Mouse (Mus musculus) spleen, adult 2 months (tissue): ENCODE data around the gene Cldn20. TPM values are rescaled to one million over a fixed set of nuclear protein-coding genes. Genes with fewer than 3 reads are reported as not detected.

Experiments used
- DNase-seq, 2 experiments: peaks; one replicate each; pipeline versions ENCODE4 v3.0.0 to v3.0.0-alpha.2; 2012 to 2021; ENCODE audit warnings: low spot score in 2 of 2, low read depth in 1 of 2
- H3K27ac ChIP-seq: fragments of 200-500 bp; 2 replicates; pipeline ENCODE4 v1.5.1; 2012; ENCODE audit warnings: low read length, inconsistent platforms; ENCODE audit not compliant: insufficient read depth
- H3K27me3 ChIP-seq: fragments of 200-500 bp; 2 replicates; pipeline ENCODE4 v1.6.1; 2012; ENCODE audit warnings: mild to moderate bottlenecking, moderate library complexity, low read length, inconsistent platforms; ENCODE audit not compliant: control insufficient read depth, insufficient read depth
- H3K36me3 ChIP-seq: fragments of 200-500 bp; 2 replicates; pipeline ENCODE4 v1.6.1; 2012; ENCODE audit warnings: mild to moderate bottlenecking, low read length, inconsistent platforms; ENCODE audit not compliant: control insufficient read depth, insufficient read depth
- H3K4me1 ChIP-seq: fragments of 200-500 bp; 2 replicates; pipeline ENCODE4 v1.6.1; 2011; ENCODE audit warnings: inconsistent platforms; ENCODE audit not compliant: control insufficient read depth, insufficient read depth, insufficient read length
- H3K4me3 ChIP-seq: fragments of 200-500 bp; 2 replicates; pipeline ENCODE4 v1.5.1; 2011; ENCODE audit warnings: mild to moderate bottlenecking, inconsistent platforms; ENCODE audit not compliant: insufficient read depth, insufficient read length; ENCODE audit errors: extremely low read depth
- CTCF ChIP-seq: fragments of 200-500 bp; IDR thresholded peaks from 2 replicates; pipeline ENCODE4 v1.5.1; 2011; ENCODE audit warnings: mild to moderate bottlenecking, inconsistent platforms; ENCODE audit not compliant: insufficient read depth, insufficient read length, insufficient replicate concordance; ENCODE audit errors: extremely low read depth
- POLR2A ChIP-seq: fragments of 200-500 bp; IDR thresholded peaks from 2 replicates; pipeline ENCODE4 v1.6.1; 2011; ENCODE audit warnings: low read depth, low read length, inconsistent platforms
- WGBS: fragments of 180-500 bp; shearing (Covaris S2); methylation state at CpG from one replicate; pipeline ENCODE4 v1.1.7; 2018; 5-methylcytosine and 5-hydroxymethylcytosine counted together
- polyA plus RNA-seq: library from polyadenylated mRNA; depleted of rRNA; stranded (reverse); fragments of >200 nt; gene quantifications from 2 replicates; pipeline ENCODE4 v1.2.3, GENCODE M21; 2012

The Cldn20 gene
- polyA plus RNA-seq, 1 experiment = not detected

- WGBS = 92% methylated on average over 6 of the region's 6 CpGs
- Histone ChIP-seq H3K4me3 (no peak overlapping the region), H3K27ac (no peak overlapping the region), H3K27me3 (no peaks in the 10 kb centered on the region), H3K36me3 (no peaks in the 10 kb centered on the region), H3K4me1 (no peaks in the 10 kb centered on the region)
- TF ChIP-seq CTCF (no peak), POLR2A (no peak)
- DNase-seq = no peak
Observed at GRCm38 (mm10) chr17:3491667-3492066, 40.7 kb upstream of the Cldn20 start.

DNA sequence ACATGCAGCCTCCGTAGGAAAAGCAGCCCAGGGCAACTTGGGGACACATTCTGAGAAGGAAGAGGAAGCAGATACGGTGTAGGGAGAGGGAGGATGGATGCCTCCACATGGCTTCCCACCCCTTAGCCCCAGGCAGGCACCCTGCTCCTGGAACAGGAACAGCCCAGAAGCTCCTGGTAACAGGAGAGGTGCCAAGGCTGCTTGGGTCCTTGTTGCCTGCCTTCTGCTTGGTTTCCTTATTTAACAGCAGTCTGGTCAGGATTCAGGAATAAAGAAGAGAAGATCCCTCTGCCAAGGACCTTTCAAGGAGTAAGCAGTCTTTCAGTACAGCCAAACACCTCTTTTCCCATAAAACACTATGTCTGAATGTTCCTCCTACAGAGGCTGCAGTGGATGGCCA lies 36.8 kb upstream of the Cldn20 start:
- Histone ChIP-seq H3K4me3 (no peak overlapping the region), H3K36me3 (no peaks in the 10 kb centered on the region), H3K27ac (no peak overlapping the region), H3K4me1 (no peaks in the 10 kb centered on the region), H3K27me3 (no peaks in the 10 kb centered on the region)
- no peak for DNase-seq
- TF ChIP-seq CTCF = no peak
- no peak for TF ChIP-seq POLR2A
- WGBS = 85% methylated on average over 2 of the region's 2 CpGs

- Histone ChIP-seq H3K4me3 (no peak overlapping the region), H3K36me3 (no peaks in the 10 kb centered on the region), H3K27me3 (no peaks in the 10 kb centered on the region), H3K4me1 (no peaks in the 10 kb centered on the region), H3K27ac (no peak overlapping the region)
- no peak for DNase-seq
- TF ChIP-seq POLR2A (no peak), CTCF (no peak)
- 97% methylated on average over 3 of the region's 3 CpGs for WGBS
Observed at GRCm38 (mm10) chr17:3496080-3496479, 36.3 kb upstream of the Cldn20 start.

DNA sequence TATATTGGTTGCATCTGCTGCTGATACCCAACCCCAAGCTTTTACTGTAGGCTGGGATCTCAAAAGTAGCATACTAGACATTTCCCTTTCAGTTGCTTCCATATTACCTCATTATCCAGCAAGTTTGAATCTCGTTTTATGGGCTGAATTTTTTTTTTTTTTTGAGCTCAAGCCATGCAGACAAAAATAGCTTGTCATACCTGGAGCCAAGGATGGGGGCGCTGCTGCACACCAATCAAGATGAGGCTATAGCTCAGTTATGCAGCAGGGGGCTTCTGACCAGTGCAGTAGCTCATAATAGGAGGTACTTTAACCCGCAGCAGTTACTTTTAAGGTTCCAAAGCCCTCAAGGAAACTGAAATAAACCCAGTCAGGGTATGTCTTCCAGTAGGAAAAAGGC lies 34.3 kb upstream of the Cldn20 start:
- Histone ChIP-seq H3K27ac (no peak overlapping the region), H3K36me3 (no peaks in the 10 kb centered on the region), H3K27me3 (no peaks in the 10 kb centered on the region), H3K4me1 (no peaks in the 10 kb centered on the region), H3K4me3 (no peak overlapping the region)
- TF ChIP-seq POLR2A (no peak), CTCF (peak; percentile 20; the same call in 1 of the 2 replicates)
- DNase-seq = no peak
- WGBS = 45% methylated on average over 3 of the region's 3 CpGs

GRCm38 (mm10) chr17:3498580-3498979 lies 33.8 kb upstream of the Cldn20 start:
- WGBS = 91% methylated on average over 3 of the region's 3 CpGs
- no peak for DNase-seq
- Histone ChIP-seq H3K4me3 (no peak overlapping the region), H3K27me3 (no peaks in the 10 kb centered on the region), H3K4me1 (no peaks in the 10 kb centered on the region), H3K36me3 (no peaks in the 10 kb centered on the region), H3K27ac (no peak overlapping the region)
- TF ChIP-seq POLR2A (no peak), CTCF (no peak)

- Histone ChIP-seq H3K36me3 (no peaks in the 10 kb centered on the region), H3K4me1 (no peaks in the 10 kb centered on the region), H3K27me3 (no peaks in the 10 kb centered on the region), H3K4me3 (no peak overlapping the region), H3K27ac (no peak overlapping the region)
- 89% methylated on average over 8 of the region's 8 CpGs for WGBS
- TF ChIP-seq CTCF (no peak), POLR2A (no peak)
- DNase-seq = no peak
Observed at GRCm38 (mm10) chr17:3499468-3499867, 32.9 kb upstream of the Cldn20 start.

DNA sequence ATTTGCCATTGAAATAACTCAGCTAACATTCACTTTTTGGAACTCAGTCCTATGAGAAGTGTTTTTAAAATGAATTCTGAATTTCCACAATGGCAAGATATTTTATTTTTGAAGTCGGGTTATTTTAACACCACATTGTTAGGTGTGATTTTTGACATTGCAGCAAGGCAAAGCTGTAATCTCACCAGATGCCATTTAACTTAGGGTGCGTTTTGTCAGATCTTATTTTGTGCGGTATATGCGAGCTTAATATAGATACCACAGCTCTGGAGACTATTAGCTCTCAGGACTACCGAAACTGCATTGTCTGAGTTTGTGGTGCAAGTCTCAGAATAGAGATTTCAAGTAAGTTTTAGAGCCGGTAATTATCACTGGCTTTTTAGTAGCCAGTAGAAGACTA lies 32.3 kb upstream of the Cldn20 start:
- H3K4me1 ChIP-seq = no peaks in the 10 kb centered on the region
- H3K36me3 ChIP-seq = no peaks in the 10 kb centered on the region
- TF ChIP-seq POLR2A (no peak), CTCF (no peak)
- H3K27ac ChIP-seq = no peak overlapping the region
- no peaks in the 10 kb centered on the region for H3K27me3 ChIP-seq
- WGBS = 92% methylated on average over 6 of the region's 6 CpGs
- DNase-seq = no peak
- H3K4me3 ChIP-seq = no peak overlapping the region
